8 mouse cellular contexts compared by ENCODE assay signal in the genomic region with DNA sequence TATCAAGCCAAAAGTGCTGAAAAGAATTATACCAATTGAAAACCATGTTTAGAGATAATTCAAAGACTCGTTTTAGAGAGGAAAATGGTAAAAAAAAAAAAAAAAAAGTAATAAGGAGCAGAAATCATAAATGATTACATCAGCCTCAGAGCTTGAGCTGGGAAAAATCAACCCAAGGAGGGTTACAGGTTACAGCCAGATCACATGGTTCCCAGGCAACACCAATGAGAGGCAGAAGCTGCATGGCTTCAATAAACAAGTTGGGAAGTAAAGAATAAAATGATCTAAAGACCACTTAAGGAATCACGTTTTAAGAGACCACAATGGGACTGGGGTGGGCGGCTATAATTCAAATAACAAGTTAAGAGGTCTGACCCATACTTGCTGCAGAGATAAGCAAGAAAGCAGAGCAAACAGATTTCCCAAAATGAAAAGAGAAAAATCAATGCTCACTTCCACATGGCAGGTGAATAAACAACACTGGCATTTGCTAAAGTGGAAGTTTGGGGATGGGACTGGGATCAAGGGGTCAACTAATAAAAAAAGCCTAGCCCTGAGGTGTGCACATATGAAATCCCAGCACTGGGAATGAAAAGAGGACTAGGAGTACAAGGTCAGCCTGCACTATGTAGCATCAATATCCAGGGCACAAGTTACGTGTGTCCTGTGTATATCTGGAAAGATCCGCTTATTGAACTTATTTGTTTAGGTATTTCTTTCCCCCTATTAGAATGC. TPM values are rescaled to one million over a fixed set of nuclear protein-coding genes. Genes with fewer than 3 reads are reported as not detected.
DNase-seq lines count a peak whose midpoint lies in the region; ATAC-seq and TF ChIP-seq lines count a peak whose summit lies in the region.

No protein-coding gene starts in this region.

- no peak for ATAC-seq in embryonic facial prominence, embryonic 14.5 days (ENCODE audit: low read depth)
- no peak for ATAC-seq in neural tube, embryonic 15.5 days (ENCODE audit: low FRiP score)
- ATAC-seq in megakaryocyte progenitor cell, adult 5-6 weeks (replicated peaks; ENCODE audit: poor library complexity) = no peak

- peak; percentile 85 for DNase-seq in liver, adult 2 months (ENCODE audit: extremely low read depth, low read depth, low spot score)
- DNase-seq in liver = no peak
- no peak for DNase-seq in embryonic facial prominence, embryonic 14.5 days (ENCODE audit: low spot score)
- DNase-seq in limb, embryonic 10.5 days (ENCODE audit: low spot score) = no peak
- DNase-seq in left cerebral cortex, postnatal 36 days (ENCODE audit: low spot score in 2 of 2) = no peak
- no peak for DNase-seq in right cerebral cortex, postnatal 25 days

- no peak for TF ChIP-seq POLR2A in liver, adult 2 months (IDR thresholded peaks at IDR 0.05; ENCODE audit: extremely low read depth, insufficient read depth, low read length)

- peak overlapping the region; percentile 71 for H3K4me2 ChIP-seq in embryonic facial prominence, embryonic 14.5 days (ENCODE audit: low read depth, low read length)
- H3K4me2 ChIP-seq in neural tube, embryonic 15.5 days = peak overlapping the region; percentile 75

- 22% methylated on average over 5 of the region's 5 CpGs for WGBS in liver, adult 2 months
- WGBS in embryonic facial prominence, embryonic 14.5 days = 68% methylated on average over 5 of the region's 5 CpGs
- WGBS in limb, embryonic 10.5 days = 83% methylated on average over 5 of the region's 5 CpGs
- 75% methylated on average over 5 of the region's 5 CpGs for WGBS in neural tube, embryonic 15.5 days

- no peaks in the 10 kb centered on the region for H3K9me3 ChIP-seq in embryonic facial prominence, embryonic 14.5 days (ENCODE audit: control insufficient read depth, low read length)
- no peaks in the 10 kb centered on the region for H3K9me3 ChIP-seq in limb, embryonic 10.5 days (replicated peaks)
- H3K9me3 ChIP-seq in neural tube, embryonic 15.5 days (replicated peaks) = no peaks in the 10 kb centered on the region

- H3K9ac ChIP-seq in liver, adult 2 months (ENCODE audit: low read depth, low read length) = no peak overlapping the region
- peak overlapping the region; percentile 97 for H3K9ac ChIP-seq in embryonic facial prominence, embryonic 14.5 days (ENCODE audit: low read depth, low read length)
- H3K9ac ChIP-seq in neural tube, embryonic 15.5 days (replicated peaks) = no peak overlapping the region

- peak overlapping the region; percentile 31; the same call in 1 of the 2 replicates for H3K4me3 ChIP-seq in liver, adult 2 months (ENCODE audit: insufficient read depth, low read depth, low read length)
- H3K4me3 ChIP-seq in embryonic facial prominence, embryonic 14.5 days (ENCODE audit: low read depth, low read length) = peak overlapping the region; percentile 99
- H3K4me3 ChIP-seq in limb, embryonic 10.5 days = peak overlapping the region; percentile 90
- peak overlapping the region; percentile 97 for H3K4me3 ChIP-seq in neural tube, embryonic 15.5 days (replicated peaks)

- peaks cover 4% of the 10 kb centered on the region; the same call in 1 of the 2 replicates for H3K79me2 ChIP-seq in liver, adult 2 months (ENCODE audit: control insufficient read depth, insufficient read depth, low read length)

- H3K4me1 ChIP-seq in liver, adult 2 months (ENCODE audit: control insufficient read depth, insufficient read depth, low read length) = peaks cover 4% of the 10 kb centered on the region; the same call in 1 of the 2 replicates
- H3K4me1 ChIP-seq in embryonic facial prominence, embryonic 14.5 days (ENCODE audit: control insufficient read depth, insufficient read depth, low read length) = peaks cover 14% of the 10 kb centered on the region
- peaks cover 8% of the 10 kb centered on the region for H3K4me1 ChIP-seq in limb, embryonic 10.5 days
- H3K4me1 ChIP-seq in neural tube, embryonic 15.5 days = peaks cover 18% of the 10 kb centered on the region

- H3K36me3 ChIP-seq in liver, adult 2 months (ENCODE audit: control insufficient read depth, insufficient read depth, low read length) = peaks cover 14% of the 10 kb centered on the region
- peaks cover 18% of the 10 kb centered on the region for H3K36me3 ChIP-seq in embryonic facial prominence, embryonic 14.5 days (ENCODE audit: control insufficient read depth, insufficient read depth, low read length)
- H3K36me3 ChIP-seq in limb, embryonic 10.5 days = peaks cover 19% of the 10 kb centered on the region
- H3K36me3 ChIP-seq in neural tube, embryonic 15.5 days = peaks cover 10% of the 10 kb centered on the region

- H3K27me3 ChIP-seq in liver, adult 2 months (ENCODE audit: control insufficient read depth, insufficient read depth, low read length) = no peaks in the 10 kb centered on the region
- no peaks in the 10 kb centered on the region for H3K27me3 ChIP-seq in embryonic facial prominence, embryonic 14.5 days (replicated peaks; ENCODE audit: control insufficient read depth, insufficient read depth, low read length)
- H3K27me3 ChIP-seq in limb, embryonic 10.5 days (ENCODE audit: low read depth, poor library complexity, severe bottlenecking) = peaks cover 4% of the 10 kb centered on the region; the same call in 1 of the 2 replicates
- no peaks in the 10 kb centered on the region for H3K27me3 ChIP-seq in neural tube, embryonic 15.5 days (replicated peaks)

- intact Hi-C loops in left cerebral cortex, postnatal 36 days (cut with DNase I) = no loop called here

- no peak for TF ChIP-seq CTCF in liver, adult 2 months (IDR thresholded peaks at IDR 0.05; ENCODE audit: low read depth, low read length)

- H3K27ac ChIP-seq in liver, adult 2 months (replicated peaks; ENCODE audit: insufficient read depth, low read depth, low read length) = peak overlapping the region; percentile 10; the same call in 1 of the 2 replicates
- no peak overlapping the region for H3K27ac ChIP-seq in embryonic facial prominence, embryonic 14.5 days (replicated peaks; ENCODE audit: low read depth, low read length)
- no peak overlapping the region for H3K27ac ChIP-seq in limb, embryonic 10.5 days
- H3K27ac ChIP-seq in neural tube, embryonic 15.5 days (replicated peaks) = no peak overlapping the region

RNA-seq across cellular contexts. Expression of a gene that starts 1.5 kb away (rescaled TPM):
- 20.6 and 24.5 TPM in 2 replicates for total RNA-seq in liver, adult 2 months (2014; rRNA removed)
- 2.7 and 2.9 TPM in 2 replicates for polyA plus RNA-seq in liver, adult 2 months (2012; rRNA removed)
- polyA plus RNA-seq in embryonic facial prominence, embryonic 14.5 days (2014; fragmentation: Nextera tagmentation; extraction: Ambion mirVana) = 31.6 and 35.5 TPM in 2 replicates
- polyA plus RNA-seq in limb, embryonic 10.5 days (2016; fragmentation: Nextera tagmentation; extraction: Ambion mirVana) = 30.7 and 37.3 TPM in 2 replicates
- 34.6 and 38.2 TPM in 2 replicates for polyA plus RNA-seq in neural tube, embryonic 15.5 days (2015; fragmentation: Nextera tagmentation; extraction: Ambion mirVana)
- 43.2 and 46.6 TPM in 2 replicates for total RNA-seq in megakaryocyte progenitor cell, adult 5-6 weeks (2015)
- 38.9 and 43.9 TPM in 2 replicates for total RNA-seq in megakaryocyte progenitor cell, adult 5-6 weeks (2017)
- total RNA-seq in left cerebral cortex, postnatal 36 days (2021) = 10 to 100 TPM; 50.3 to 55.6 TPM

Comparison
In these comparisons a context has a peak if more than half of its experiments do, and no peak if none do; other contexts are left out.
1. H3K4me3 ChIP-seq: peak in every context shown above with its lines; median percentile 99 in embryonic facial prominence, embryonic 14.5 days; 97 in neural tube, embryonic 15.5 days; 90 in limb, embryonic 10.5 days; 31 in liver, adult 2 months.